Mouse (Mus musculus) skeletal muscle tissue, postnatal 0 days (tissue): ENCODE data around the gene Olfr1388. TPM values are rescaled to one million over a fixed set of nuclear protein-coding genes. Genes with fewer than 3 reads are reported as not detected.

ENCODE experiments used
- polyA plus RNA-seq: library from polyadenylated mRNA; unstranded; fragments of >200 nt; fragmentation: Nextera tagmentation; extraction: Ambion mirVana; gene quantifications from 2 replicates; pipeline ENCODE4 v1.2.1, GENCODE M21; 2015

The Olfr1388 gene
- not detected in 2 replicates for polyA plus RNA-seq

DNA sequence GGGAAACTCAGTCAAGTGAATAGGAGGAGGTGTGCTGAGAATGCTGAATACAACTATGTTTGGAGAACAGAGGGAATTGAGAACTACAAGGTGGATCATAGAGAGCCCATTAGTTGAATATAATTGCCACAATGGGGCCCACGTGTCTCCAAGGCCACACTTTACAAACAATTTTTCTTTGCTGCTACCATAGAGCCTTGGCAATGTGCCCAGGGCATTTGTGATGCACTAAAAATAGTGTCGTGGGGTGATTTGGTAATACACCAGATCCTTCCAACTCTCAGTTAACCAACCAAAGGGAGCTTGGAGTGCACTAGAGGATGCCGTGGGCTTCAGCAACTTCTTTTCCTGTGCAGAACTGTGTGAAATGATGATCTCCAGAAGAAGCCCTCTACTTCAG, at the start of gene Olfr1388:
Olfr1388 (plus strand) TSS at position 214 of the 400 bp plus-strand sequence.

DNA sequence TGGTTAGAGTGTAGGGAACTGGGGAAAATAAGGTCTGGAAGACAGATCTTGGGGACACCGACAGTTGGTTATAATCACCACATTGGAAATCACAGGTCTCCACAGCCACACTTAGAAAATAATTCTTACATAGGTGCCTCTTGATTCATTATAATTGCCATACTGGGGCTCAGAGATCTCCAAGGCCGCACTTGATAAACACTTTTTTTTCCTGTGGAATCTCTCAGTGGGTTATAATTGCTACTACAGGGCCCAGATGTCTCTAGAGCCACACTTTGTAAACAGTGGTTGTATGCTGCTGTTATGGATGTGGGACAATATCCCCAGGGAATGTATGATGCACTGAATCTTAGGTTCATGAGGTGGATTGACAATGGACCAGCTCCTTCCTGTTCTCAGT, 13.7 kb upstream of the Olfr1388 start, which contains the start of gene Olfr1389:
Olfr1389 (plus strand) TSS at position 301 of the 400 bp plus-strand sequence.

GRCm38 (mm10) chr11:49455043-49455442, 18.6 kb downstream of the Olfr1388 start, which contains the start of gene Olfr1387:
Gene Olfr1387 (plus strand): TSS chr11:49455343.

GRCm38 (mm10) chr11:49464746-49465145, 28.3 kb downstream of the Olfr1388 start, which contains the start of gene Olfr1386:
Gene Olfr1386 (plus strand): TSS chr11:49465046.

GRCm38 (mm10) chr11:49488770-49489169, 52.3 kb downstream of the Olfr1388 start, which contains the start of gene Olfr1385:
Gene Olfr1385 (plus strand): TSS chr11:49489070.

Other genes starting within 250 kb of the Olfr1388 start
- 3.6 and 4.6 TPM in 2 replicates for gene Btnl9, start 249.5 kb upstream of the Olfr1388 start, polyA plus RNA-seq
- gene Zfp62, start 233.3 kb upstream of the Olfr1388 start, polyA plus RNA-seq = 13.0 and 14.6 TPM in 2 replicates
- gene Mgat1, start 192.4 kb upstream of the Olfr1388 start, polyA plus RNA-seq = 37.9 and 43.1 TPM in 2 replicates
- gene Olfr1393, start 158.3 kb upstream of the Olfr1388 start, polyA plus RNA-seq = 0.09 TPM in 1 of 2 replicates, not detected in the other
- not detected in 2 replicates for gene Olfr1392, start 151.3 kb upstream of the Olfr1388 start, polyA plus RNA-seq
- gene Olfr10, start 131.9 kb upstream of the Olfr1388 start, polyA plus RNA-seq = not detected in 2 replicates
- gene Olfr1391, start 113.9 kb upstream of the Olfr1388 start, polyA plus RNA-seq = not detected in 2 replicates
- not detected in 2 replicates for gene Olfr1390, start 101.4 kb upstream of the Olfr1388 start, polyA plus RNA-seq
- not detected in 2 replicates for gene Olfr1389, start 13.6 kb upstream of the Olfr1388 start, polyA plus RNA-seq
- gene Olfr1387, start 18.7 kb downstream of the Olfr1388 start, polyA plus RNA-seq = not detected in 2 replicates
- not detected in 2 replicates for gene Olfr1386, start 28.4 kb downstream of the Olfr1388 start, polyA plus RNA-seq
- not detected in 2 replicates for gene Olfr1385, start 52.4 kb downstream of the Olfr1388 start, polyA plus RNA-seq
- gene Olfr1384, start 70.1 kb downstream of the Olfr1388 start, polyA plus RNA-seq = not detected in 2 replicates
- not detected in 2 replicates for gene Olfr1383, start 83.0 kb downstream of the Olfr1388 start, polyA plus RNA-seq
- gene Olfr1382, start 91.6 kb downstream of the Olfr1388 start, polyA plus RNA-seq = not detected in 2 replicates
- gene Olfr1381, start 106.8 kb downstream of the Olfr1388 start, polyA plus RNA-seq = not detected in 2 replicates
- gene Olfr1380, start 120.3 kb downstream of the Olfr1388 start, polyA plus RNA-seq = not detected in 2 replicates
- 1.8 TPM in 2 replicates for gene Flt4, start 172.6 kb downstream of the Olfr1388 start, polyA plus RNA-seq
- gene Scgb3a1, start 227.0 kb downstream of the Olfr1388 start, polyA plus RNA-seq = 0.30 TPM in 1 of 2 replicates, not detected in the other